Comparison of ENCODE assay signal across 8 mouse cellular contexts in genomic region chr5:120579211-120579897, GRCm38 (mm10). TPM values are rescaled to one million over a fixed set of nuclear protein-coding genes. Genes with fewer than 3 reads are reported as not detected.
A peak's percentile ranks its signal among the peaks of the same experiment; 100 is the strongest.
DNase-seq lines count a peak whose midpoint lies in the region; ATAC-seq lines count a peak whose summit lies in the region.

No protein-coding gene starts in this region.

- ATAC-seq in CD4-positive, CD25-positive, alpha-beta regulatory T cell, adult 4 months: no peak
- 0 out of 2 replicates have a peak, but pooled peaks have one; percentile 36 for ATAC-seq in hindbrain, embryonic 15.5 days (ENCODE audit: low FRiP score, low read depth)
- ATAC-seq in liver, embryonic 13.5 days (ENCODE audit: low read depth): no peak

- no peaks in the 10 kb centered on the region for H3K9me3 ChIP-seq in hindbrain, embryonic 15.5 days
- no peaks in the 10 kb centered on the region for H3K9me3 ChIP-seq in liver, embryonic 13.5 days (replicated peaks)

- WGBS in hindbrain, embryonic 15.5 days: 49% methylated on average over 26 of the region's 26 CpGs
- 56% methylated on average over 26 of the region's 26 CpGs for WGBS in liver, embryonic 13.5 days (ENCODE audit: insufficient replicate concordance)

- H3K27me3 ChIP-seq in hindbrain, embryonic 15.5 days: no peaks in the 10 kb centered on the region
- no peaks in the 10 kb centered on the region for H3K27me3 ChIP-seq in liver, embryonic 13.5 days

- peak overlapping the region; percentile 52 for H3K27ac ChIP-seq in hindbrain, embryonic 15.5 days (replicated peaks)
- peak overlapping the region; percentile 99 for H3K27ac ChIP-seq in liver, embryonic 13.5 days

- 0 out of 2 replicates have a peak, but pooled peaks cover 8% of the 10 kb centered on the region for H3K36me3 ChIP-seq in hindbrain, embryonic 15.5 days
- peaks cover 66% of the 10 kb centered on the region for H3K36me3 ChIP-seq in liver, embryonic 13.5 days

- H3K4me1 ChIP-seq in hindbrain, embryonic 15.5 days (replicated peaks): peaks cover 25% of the 10 kb centered on the region
- H3K4me1 ChIP-seq in liver, embryonic 13.5 days (replicated peaks): peaks cover 91% of the 10 kb centered on the region

- H3K4me2 ChIP-seq in hindbrain, embryonic 15.5 days: no peak overlapping the region
- peak overlapping the region; percentile 73 for H3K4me2 ChIP-seq in liver, embryonic 13.5 days

- no peak overlapping the region for H3K4me3 ChIP-seq in hindbrain, embryonic 15.5 days
- H3K4me3 ChIP-seq in liver, embryonic 13.5 days (replicated peaks): peak overlapping the region; percentile 43

- peak; percentile 57 for DNase-seq in CD4-positive, CD25-positive, alpha-beta regulatory T cell, adult 2 months (ENCODE audit: low read depth, low spot score)
- DNase-seq in ZHBTc4 (ENCODE audit: low read depth, low spot score): peak; percentile 36
- DNase-seq in gastrocnemius, adult 18-20 months (ENCODE audit: low spot score): peak; percentile 91
- DNase-seq in liver, embryonic 13.5 days: no peak
- peak; percentile 45 for DNase-seq in retina, postnatal 1 day
- no peak for DNase-seq in right cerebral cortex, postnatal 25 days

- no peak overlapping the region for H3K9ac ChIP-seq in hindbrain, embryonic 15.5 days
- peak overlapping the region; percentile 76 for H3K9ac ChIP-seq in liver, embryonic 13.5 days

RNA-seq across cellular contexts. Expression of gene Tpcn1, which starts 9.1 kb away (rescaled TPM):
- 10 to 100 TPM; 14.7 to 17.4 TPM for polyA plus RNA-seq in CD4-positive, CD25-positive, alpha-beta regulatory T cell, adult 4 months (2017; shearing (Covaris generic))
- 10 to 100 TPM; 38.9 to 42.9 TPM for total RNA-seq in gastrocnemius, adult 18-20 months (2021)
- polyA plus RNA-seq in hindbrain, embryonic 15.5 days (2015; fragmentation: Nextera tagmentation; extraction: Ambion mirVana): 18.1 and 19.7 TPM in 2 replicates
- 21.4 and 22.7 TPM in 2 replicates for polyA plus RNA-seq in liver, embryonic 13.5 days (2015; fragmentation: Nextera tagmentation; extraction: Ambion mirVana)

RNA-seq across cellular contexts. Expression of gene Iqcd, which starts 9.5 kb away (rescaled TPM):
- polyA plus RNA-seq in CD4-positive, CD25-positive, alpha-beta regulatory T cell, adult 4 months (2017; shearing (Covaris generic)): 1 to 10 TPM in 1 of 2 experiments, under 1 TPM in 1; 0.40 to 1.1 TPM
- not detected for total RNA-seq in gastrocnemius, adult 18-20 months (2021)
- 1.6 and 2.3 TPM in 2 replicates for polyA plus RNA-seq in hindbrain, embryonic 15.5 days (2015; fragmentation: Nextera tagmentation; extraction: Ambion mirVana)
- polyA plus RNA-seq in liver, embryonic 13.5 days (2015; fragmentation: Nextera tagmentation; extraction: Ambion mirVana): 1.8 and 1.9 TPM in 2 replicates

RNA-seq across cellular contexts. Expression of gene Rita1, which starts 33.0 kb away (rescaled TPM):
- polyA plus RNA-seq in CD4-positive, CD25-positive, alpha-beta regulatory T cell, adult 4 months (2017; shearing (Covaris generic)): 1 to 10 TPM; 2.2 to 6.3 TPM
- 1 to 10 TPM; 7.0 to 7.5 TPM for total RNA-seq in gastrocnemius, adult 18-20 months (2021)
- 28.7 and 31.1 TPM in 2 replicates for polyA plus RNA-seq in hindbrain, embryonic 15.5 days (2015; fragmentation: Nextera tagmentation; extraction: Ambion mirVana)
- polyA plus RNA-seq in liver, embryonic 13.5 days (2015; fragmentation: Nextera tagmentation; extraction: Ambion mirVana): 5.7 and 6.5 TPM in 2 replicates

RNA-seq across cellular contexts. Expression of gene Ddx54, which starts 33.2 kb away (rescaled TPM):
- polyA plus RNA-seq in CD4-positive, CD25-positive, alpha-beta regulatory T cell, adult 4 months (2017; shearing (Covaris generic)): 10 to 100 TPM; 14.4 to 18.6 TPM
- total RNA-seq in gastrocnemius, adult 18-20 months (2021): 10 to 100 TPM; 15.8 to 15.9 TPM
- polyA plus RNA-seq in hindbrain, embryonic 15.5 days (2015; fragmentation: Nextera tagmentation; extraction: Ambion mirVana): 37.9 and 41.3 TPM in 2 replicates
- polyA plus RNA-seq in liver, embryonic 13.5 days (2015; fragmentation: Nextera tagmentation; extraction: Ambion mirVana): 22.9 and 26.0 TPM in 2 replicates

RNA-seq across cellular contexts. Expression of gene Cfap73, which starts 54.7 kb away (rescaled TPM):
- polyA plus RNA-seq in CD4-positive, CD25-positive, alpha-beta regulatory T cell, adult 4 months (2017; shearing (Covaris generic)): not detected
- total RNA-seq in gastrocnemius, adult 18-20 months (2021): not detected
- 0.71 and 0.83 TPM in 2 replicates for polyA plus RNA-seq in hindbrain, embryonic 15.5 days (2015; fragmentation: Nextera tagmentation; extraction: Ambion mirVana)
- not detected in 2 replicates for polyA plus RNA-seq in liver, embryonic 13.5 days (2015; fragmentation: Nextera tagmentation; extraction: Ambion mirVana)

Comparison
In these comparisons a context has a peak if more than half of its experiments do, and no peak if none do; other contexts are left out.
1. DNase-seq: peak in CD4-positive, CD25-positive, alpha-beta regulatory T cell, adult 2 months (single experiment), ZHBTc4 (single experiment), gastrocnemius, adult 18-20 months (single experiment) and retina, postnatal 1 day (single experiment); none in liver, embryonic 13.5 days (single experiment) and right cerebral cortex, postnatal 25 days (single experiment).